Mouse (Mus musculus): ENCODE measurements around the gene Apoa5. TPM values are rescaled to one million over a fixed set of nuclear protein-coding genes. Genes with fewer than 3 reads are reported as not detected.

Apoa5 gene
- total RNA-seq, 2 experiments from 2014 or later = not detected

Other genes starting within 250 kb of the Apoa5 start
- under 1 TPM in 1 of 2 experiments, not detected in 1; 0.53 TPM for gene Apoa1, start 40.1 kb upstream of the Apoa5 start, total RNA-seq (2021)
- not detected for gene Apoc3, start 33.0 kb upstream of the Apoa5 start, total RNA-seq (2021)
- not detected for gene Apoa4, start 27.9 kb upstream of the Apoa5 start, total RNA-seq (2021)
- gene Zpr1, start 4.4 kb downstream of the Apoa5 start, total RNA-seq (2021) = 10 to 100 TPM; 33.3 to 36.2 TPM
- gene Bud13, start 14.4 kb downstream of the Apoa5 start, total RNA-seq (2021) = 10 to 100 TPM in 1 of 2 experiments, 1 to 10 TPM in 1; 9.0 to 10.8 TPM
- gene 4931429L15Rik, start 51.4 kb downstream of the Apoa5 start, total RNA-seq (2021) = not detected